Mouse (Mus musculus) cerebellum, adult 9-11 months (tissue): ENCODE measurements at regions not wholly inside any gene's neighbourhood (a gene's known extent, or its start where the extent isn't known, plus 50 kb on each side); places are given as distances from the start of the nearest gene placed in this dataset.
A peak's percentile ranks its signal among the peaks of the same experiment; 100 is the strongest.

Experiments used
- DNase-seq: peaks from one replicate; pipeline ENCODE4 v3.0.0; 2022

GRCm38 (mm10) chr10:87432306-87432705, 61.2 kb downstream of the Ascl1 start:
- no peak for DNase-seq

- no peak for DNase-seq
These were observed 73.5 kb downstream of the Ascl1 start for GRCm38 (mm10) chr10:87419940-87420385.

- DNase-seq: no peak
These were observed 74.1 kb downstream of the Ascl1 start for GRCm38 (mm10) chr10:87419245-87419939.

DNA sequence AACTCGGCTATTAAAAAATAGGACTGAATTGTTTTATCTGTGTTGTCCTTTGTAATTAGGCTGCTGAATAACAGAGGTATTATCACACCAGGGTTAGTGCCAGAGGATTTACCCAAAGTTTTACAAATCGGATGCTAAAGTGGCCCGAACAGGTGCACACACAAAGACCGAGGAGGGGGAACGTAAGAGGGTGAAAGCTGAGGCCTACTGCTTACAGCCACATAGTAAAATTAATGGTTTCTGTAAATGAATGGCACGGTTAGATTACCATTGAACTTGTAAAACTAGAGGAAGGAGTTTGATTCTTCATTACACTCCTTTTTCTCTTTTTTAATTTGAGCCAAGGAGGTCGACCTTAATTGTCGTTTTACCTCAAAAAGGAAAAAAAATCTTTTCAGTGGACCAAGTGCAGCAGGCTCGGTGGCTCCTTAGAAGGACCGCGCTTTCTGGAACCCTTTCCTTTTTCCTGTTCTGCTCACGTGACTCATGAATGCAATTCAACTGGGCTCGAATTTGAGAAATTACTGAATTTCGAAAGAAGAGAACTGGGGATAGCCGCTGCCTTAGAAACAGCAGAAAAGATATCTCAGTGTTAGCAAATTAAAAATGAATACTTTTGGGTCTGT, 99.1 kb downstream of the Ascl1 start:
- DNase-seq: no peak

- DNase-seq: no peak
These were observed 104.3 kb downstream of the Ascl1 start for GRCm38 (mm10) chr10:87389148-87389547.

GRCm38 (mm10) chr10:87385276-87385675, 108.2 kb downstream of the Ascl1 start:
- DNase-seq: no peak

DNA sequence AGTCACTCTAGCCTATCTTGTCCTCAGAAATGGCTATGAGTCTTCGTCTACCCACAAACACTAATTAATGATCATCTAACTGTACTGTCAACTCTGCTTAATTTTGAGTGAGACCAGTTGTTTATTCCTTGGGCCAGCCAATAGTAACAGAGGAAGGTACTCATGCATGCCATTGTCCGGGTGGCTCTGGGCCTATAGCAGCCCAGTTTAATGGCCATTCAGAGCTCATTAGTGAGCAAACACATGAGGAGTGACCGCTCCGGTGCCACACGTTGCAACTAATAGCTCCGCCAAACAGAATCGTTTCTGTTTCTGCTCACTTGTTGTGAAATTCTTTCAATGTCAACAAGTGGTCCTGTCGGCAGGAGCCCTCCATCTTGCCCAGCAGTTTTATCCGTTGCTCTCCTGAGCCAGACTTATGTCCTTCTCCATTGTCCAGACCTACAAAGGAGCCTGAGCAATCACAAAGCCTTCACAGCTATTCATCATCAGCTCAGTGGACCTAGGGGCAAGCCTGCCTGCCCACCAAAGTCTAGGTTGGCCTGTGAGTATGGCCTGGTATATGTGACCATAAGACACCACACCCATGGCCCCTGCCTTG, 108.8 kb downstream of the Ascl1 start:
- no peak for DNase-seq

DNA sequence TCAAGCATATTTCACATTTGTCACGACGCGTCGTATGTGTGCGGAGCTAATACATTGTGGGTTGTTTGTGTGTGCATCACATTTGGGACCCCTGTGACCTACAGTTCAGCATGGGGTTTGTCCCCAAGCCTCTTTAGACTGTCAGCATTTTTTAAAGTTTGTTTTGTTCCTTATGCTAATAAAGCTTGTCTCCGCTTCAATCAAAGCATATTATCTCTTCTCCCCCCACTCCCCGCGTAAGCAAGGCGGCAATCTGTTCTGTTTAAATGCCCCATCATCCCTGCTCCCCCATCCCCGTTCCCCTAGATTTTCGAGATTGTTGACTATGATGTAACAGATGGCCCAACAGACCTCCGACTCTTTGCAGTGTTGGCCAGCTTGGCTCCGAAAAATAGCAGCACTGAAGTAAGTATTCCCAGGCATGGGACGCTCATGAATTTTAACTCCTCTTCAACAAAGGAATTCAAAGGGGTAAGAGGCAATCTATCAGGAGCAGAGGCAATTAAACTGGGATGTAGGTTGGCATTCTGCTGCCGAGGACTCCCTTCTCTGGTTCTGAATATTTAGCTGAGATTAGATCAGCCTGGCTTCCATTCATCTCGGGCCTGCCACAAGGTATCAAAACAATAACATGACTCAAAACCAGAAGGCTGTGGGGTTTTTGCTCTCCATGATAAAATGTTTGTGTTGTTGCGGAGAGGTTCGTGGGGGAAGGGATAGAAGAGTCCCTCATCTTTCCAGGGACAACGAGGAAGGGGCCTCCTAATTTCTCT, 141.9 kb downstream of the Ascl1 start:
- DNase-seq: no peak

DNA sequence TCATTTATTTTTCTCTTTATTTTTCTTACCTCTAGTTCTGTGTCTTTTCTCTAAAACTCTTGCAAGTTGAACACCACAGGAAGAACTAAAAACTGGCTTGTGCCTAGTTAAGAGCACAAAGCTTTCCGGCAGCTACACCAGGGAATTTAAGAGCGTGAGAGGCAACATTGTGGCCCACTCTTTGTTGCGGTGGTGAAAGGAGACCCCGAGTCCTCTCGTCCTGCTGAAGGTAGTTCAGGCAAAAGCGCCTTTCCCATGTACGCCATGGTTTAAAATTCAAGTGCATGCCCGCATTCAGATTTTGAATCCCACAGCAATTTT, 142.4 kb downstream of the Ascl1 start:
- DNase-seq: no peak

GRCm38 (mm10) chr10:87335176-87335575, 158.3 kb downstream of the Ascl1 start:
- DNase-seq: no peak

DNA sequence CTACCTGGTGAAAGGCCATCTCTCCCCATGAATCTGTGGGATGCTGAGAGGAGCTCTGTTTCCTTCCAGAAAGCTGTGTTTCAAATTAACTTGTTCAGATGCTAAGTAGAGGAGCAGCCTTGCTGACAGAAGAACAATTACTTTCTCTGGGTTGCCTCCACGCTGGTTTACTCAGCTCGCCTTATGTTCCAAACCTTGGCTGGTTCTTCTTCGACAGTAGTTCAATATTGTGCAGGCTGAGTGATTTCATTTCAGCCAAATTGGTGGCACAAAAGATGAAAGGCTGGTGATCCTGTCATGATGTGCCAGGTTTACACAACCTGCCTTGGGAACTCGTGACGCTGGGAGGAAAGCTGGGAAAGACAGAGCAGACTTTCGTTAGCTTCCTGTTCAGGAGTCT, 160.1 kb downstream of the Ascl1 start:
- DNase-seq: peak; percentile 21

- no peak for DNase-seq
These were observed 164.0 kb downstream of the Ascl1 start for GRCm38 (mm10) chr10:87329471-87329870.

DNA sequence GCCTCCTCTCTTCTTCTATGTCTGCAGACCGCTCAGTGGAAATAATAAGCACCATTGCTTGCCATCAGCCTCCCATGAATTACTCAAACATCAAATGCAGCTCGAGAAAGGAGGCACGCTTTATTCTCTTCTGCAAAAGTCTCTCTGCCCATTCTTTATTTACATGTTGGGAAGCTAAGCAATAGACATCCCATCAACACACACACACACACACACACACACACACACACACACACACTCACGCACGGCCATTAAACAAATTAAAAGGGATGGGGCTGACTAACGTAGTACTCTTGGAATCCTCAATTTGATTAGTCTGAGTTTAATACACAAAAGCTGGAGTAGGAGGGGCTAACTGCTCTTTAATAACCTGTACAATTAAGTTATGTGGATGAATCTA, 167.7 kb downstream of the Ascl1 start:
- no peak for DNase-seq

DNA sequence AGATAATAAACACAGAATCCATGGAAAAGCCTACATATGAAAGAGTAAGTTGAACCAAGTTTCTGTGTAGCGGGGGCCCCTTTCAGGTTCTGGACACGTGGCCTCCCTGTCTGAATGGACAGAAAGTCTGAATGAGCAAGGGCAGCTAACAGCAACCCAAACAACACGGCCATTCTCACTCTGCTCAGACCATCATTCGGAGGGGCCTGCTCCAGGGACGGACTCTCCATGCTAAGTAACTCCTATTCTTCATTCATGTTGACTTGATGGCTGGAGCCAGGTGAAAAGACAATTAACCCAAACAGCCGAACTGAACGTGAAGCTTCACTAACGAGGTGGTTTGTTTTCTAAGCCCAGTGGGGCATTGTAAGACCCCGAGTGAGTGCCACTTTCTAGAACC, 168.3 kb downstream of the Ascl1 start:
- no peak for DNase-seq

DNA sequence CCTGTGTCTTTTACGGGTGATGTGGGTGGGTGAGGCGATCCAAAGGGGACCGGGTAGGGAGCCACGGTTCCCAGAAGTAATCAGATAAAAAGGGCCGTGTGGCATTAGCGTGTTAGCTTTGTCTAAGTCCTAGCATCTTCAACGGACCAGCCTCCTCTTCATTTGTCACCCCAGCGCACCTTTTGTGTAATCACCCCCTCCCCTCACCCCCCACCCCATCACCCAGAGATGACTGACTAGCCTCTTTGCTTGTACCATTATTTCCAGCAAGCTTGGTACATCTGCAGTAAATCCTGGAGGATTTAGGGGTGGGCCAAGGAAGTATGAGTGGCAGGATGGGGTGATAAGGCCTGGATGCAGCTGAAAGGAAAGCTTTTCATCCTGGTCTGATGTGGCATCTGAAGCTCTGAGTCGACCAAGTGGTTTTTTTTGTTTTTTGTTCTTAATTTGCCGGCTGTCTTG, 183.8 kb downstream of the Ascl1 start:
- no peak for DNase-seq

GRCm38 (mm10) chr10:87308815-87309396, 184.6 kb downstream of the Ascl1 start:
- no peak for DNase-seq

- no peak for DNase-seq
These were observed 196.3 kb downstream of the Ascl1 start for GRCm38 (mm10) chr10:87297166-87297565.

GRCm38 (mm10) chr10:87293317-87293716, 200.1 kb downstream of the Ascl1 start:
- DNase-seq: no peak

DNA sequence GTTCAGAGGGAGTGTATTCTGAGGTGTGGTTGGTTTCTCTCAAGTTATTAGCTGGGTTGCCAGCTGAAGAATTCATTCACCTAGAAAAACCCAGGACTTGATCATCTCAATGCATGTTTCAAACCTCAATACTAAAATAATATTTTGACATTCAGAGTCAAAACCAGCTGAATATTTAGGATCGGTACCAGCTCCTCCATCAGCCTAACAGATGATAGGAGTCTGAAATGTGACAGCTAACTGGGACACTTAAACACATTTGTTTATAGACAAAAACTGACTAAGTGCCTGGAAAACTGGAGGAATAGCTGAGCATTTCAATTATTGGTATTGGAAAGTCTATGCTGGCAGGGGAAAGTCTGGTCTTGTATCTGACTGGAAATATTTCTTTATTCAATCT, 206.6 kb downstream of the Ascl1 start:
- DNase-seq: no peak

- no peak for DNase-seq
These were observed 209.2 kb downstream of the Ascl1 start for GRCm38 (mm10) chr10:87284296-87284695.
